Mouse (Mus musculus) lung, embryonic 16.5 days (tissue): ENCODE data around the gene Irf2. TPM values are rescaled to one million over a fixed set of nuclear protein-coding genes. Genes with fewer than 3 reads are reported as not detected.
A peak's percentile ranks its signal among the peaks of the same experiment; 100 is the strongest.

Experiments used
- ATAC-seq: fragments of 200-750 bp; cut with Nextera tagmentation; 2 replicates; pipeline ENCODE4 v1.8.0; 2017; ENCODE audit warnings: low read depth, mild to moderate bottlenecking, moderate library complexity
- H3K27ac ChIP-seq: fragments of 300-500 bp; sonication (generic); 2 replicates; pipeline ENCODE4 v1.5.1; 2014; ENCODE audit warnings: mild to moderate bottlenecking, control low read depth, low read length
- H3K27me3 ChIP-seq: fragments of 300-500 bp; sonication (generic); 2 replicates; pipeline ENCODE4 v1.6.1; 2014; ENCODE audit warnings: low read depth, low read length, mixed read lengths; ENCODE audit not compliant: control insufficient read depth, insufficient read depth
- H3K36me3 ChIP-seq: fragments of 300-500 bp; sonication (generic); 2 replicates; pipeline ENCODE4 v1.6.1; 2014; ENCODE audit warnings: low read length; ENCODE audit not compliant: control insufficient read depth, insufficient read depth
- H3K4me1 ChIP-seq: fragments of 300-500 bp; sonication (generic); replicated peaks from 2 replicates; pipeline ENCODE4 v1.6.1; 2014; ENCODE audit warnings: low read length, mixed read lengths; ENCODE audit not compliant: control insufficient read depth, insufficient read depth
- H3K4me2 ChIP-seq: fragments of 300-500 bp; sonication (generic); 2 replicates; pipeline ENCODE4 v1.6.1; 2014; ENCODE audit warnings: low read depth, low read length, control low read depth
- H3K4me3 ChIP-seq: fragments of 300-500 bp; sonication (generic); 2 replicates; pipeline ENCODE4 v1.5.1; 2014; ENCODE audit warnings: mild to moderate bottlenecking, low read length, control low read depth
- H3K9ac ChIP-seq: fragments of 300-500 bp; sonication (generic); 2 replicates; pipeline ENCODE4 v1.6.1; 2014; ENCODE audit warnings: low read length, control low read depth
- H3K9me3 ChIP-seq: fragments of 300-500 bp; sonication (generic); 2 replicates; pipeline ENCODE4 v1.6.1; 2016; ENCODE audit warnings: low read length; ENCODE audit not compliant: control insufficient read depth
- WGBS: fragments of 180-500 bp; shearing (Covaris S2); extraction: QIAGEN DNeasy Blood & Tissue Kit; methylation state at CpG from one replicate; pipeline ENCODE4 v1.1.7; 2014; 5-methylcytosine and 5-hydroxymethylcytosine counted together
- polyA plus RNA-seq: library from polyadenylated mRNA; unstranded; fragments of >200 nt; fragmentation: Nextera tagmentation; extraction: Ambion mirVana; gene quantifications from 2 replicates; pipeline ENCODE4 v1.2.1, GENCODE M21; 2015

The Irf2 gene
- polyA plus RNA-seq, 1 experiment from 2014 or later, result 38.3 TPM

DNA sequence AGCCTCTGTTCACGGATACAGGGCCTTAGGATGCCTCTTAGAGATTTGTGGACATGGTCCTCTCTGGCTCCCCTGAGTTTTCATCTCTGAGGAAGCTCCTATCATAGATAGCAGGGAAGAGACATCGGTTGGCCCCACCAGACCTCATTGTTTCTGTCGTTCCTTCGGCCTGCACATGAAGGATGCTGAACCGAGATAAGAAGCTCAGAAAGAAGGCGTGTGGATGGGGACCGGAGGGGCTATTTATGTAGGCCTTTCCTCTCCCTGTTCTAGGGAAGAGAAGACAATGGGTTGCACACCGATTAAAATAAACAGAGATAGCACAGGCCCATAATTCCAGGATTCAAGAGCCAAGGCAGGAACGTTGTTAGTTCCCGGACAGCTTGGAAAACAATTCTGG, 2.1 kb upstream of the Irf2 start:
- no peak overlapping the region for H3K27ac ChIP-seq
- ATAC-seq, result no peak
- no peaks in the 10 kb centered on the region; the same call in 1 of the 2 replicates for H3K36me3 ChIP-seq
- H3K9ac ChIP-seq, result no peak overlapping the region
- H3K4me1 ChIP-seq, result peaks cover 14% of the 10 kb centered on the region
- H3K4me2 ChIP-seq, result no peak overlapping the region
- 67% methylated on average over 10 of the region's 10 CpGs for WGBS
- peaks cover 6% of the 10 kb centered on the region for H3K9me3 ChIP-seq
- no peaks in the 10 kb centered on the region for H3K27me3 ChIP-seq
- H3K4me3 ChIP-seq, result no peak overlapping the region

GRCm38 (mm10) chr8:46737907-46738306, 1.6 kb upstream of the Irf2 start:
- peaks cover 6% of the 10 kb centered on the region for H3K9me3 ChIP-seq
- no peak for ATAC-seq
- no peak overlapping the region for H3K9ac ChIP-seq
- H3K27ac ChIP-seq, result peak overlapping the region; percentile 97
- no peaks in the 10 kb centered on the region for H3K27me3 ChIP-seq
- no peaks in the 10 kb centered on the region; the same call in 1 of the 2 replicates for H3K36me3 ChIP-seq
- H3K4me1 ChIP-seq, result peaks cover 15% of the 10 kb centered on the region
- 45% methylated on average over 3 of the region's 3 CpGs for WGBS
- peak overlapping the region; percentile 60 for H3K4me2 ChIP-seq
- H3K4me3 ChIP-seq, result peak overlapping the region; percentile 86

DNA sequence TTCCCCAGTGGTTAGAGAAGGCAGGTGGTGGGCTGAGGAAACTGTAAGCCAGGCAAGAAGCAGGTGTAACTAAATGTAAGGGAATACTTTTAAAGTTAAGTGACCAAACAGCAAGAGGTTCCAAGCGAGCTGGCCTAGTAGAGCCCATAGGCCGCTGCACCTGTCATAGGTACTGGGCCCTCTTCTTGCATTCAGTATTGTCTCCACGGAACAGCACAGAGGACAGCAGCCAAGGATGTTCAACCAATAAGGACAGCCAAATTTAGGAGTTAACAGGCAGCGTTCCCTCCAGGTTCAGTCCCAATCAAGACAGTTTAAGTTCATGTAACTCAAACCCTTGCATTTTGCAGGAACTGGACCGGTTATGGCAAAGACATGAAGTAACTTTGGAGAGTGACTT, 931 bp upstream of the Irf2 start:
- ATAC-seq, result no peak
- no peaks in the 10 kb centered on the region for H3K27me3 ChIP-seq
- 32% methylated on average over 5 of the region's 5 CpGs for WGBS
- peak overlapping the region; percentile 86 for H3K4me3 ChIP-seq
- peak overlapping the region; percentile 97 for H3K27ac ChIP-seq
- peak overlapping the region; percentile 60 for H3K4me2 ChIP-seq
- peaks cover 18% of the 10 kb centered on the region for H3K4me1 ChIP-seq
- H3K9me3 ChIP-seq, result peaks cover 6% of the 10 kb centered on the region
- no peaks in the 10 kb centered on the region; the same call in 1 of the 2 replicates for H3K36me3 ChIP-seq
- peak overlapping the region; percentile 99 for H3K9ac ChIP-seq

GRCm38 (mm10) chr8:46739956-46740512, 502 bp downstream of the Irf2 start:
- Histone ChIP-seq H3K36me3 (no peaks in the 10 kb centered on the region; the same call in 1 of the 2 replicates), H3K4me1 (peaks cover 18% of the 10 kb centered on the region), H3K4me3 (peak overlapping the region; percentile 86), H3K27me3 (no peaks in the 10 kb centered on the region), H3K9me3 (peaks cover 6% of the 10 kb centered on the region), H3K4me2 (peak overlapping the region; percentile 65), H3K27ac (peak overlapping the region; percentile 95), H3K9ac (peak overlapping the region; percentile 99)
- under 1% methylated on average over 22 of the region's 22 CpGs for WGBS
- peak; percentile 9; the same call in 1 of the 2 replicates for ATAC-seq

- Histone ChIP-seq H3K27me3 (no peaks in the 10 kb centered on the region), H3K36me3 (no peaks in the 10 kb centered on the region; the same call in 1 of the 2 replicates), H3K27ac (peak overlapping the region; percentile 95), H3K4me3 (peak overlapping the region; percentile 86), H3K4me1 (peaks cover 18% of the 10 kb centered on the region), H3K9me3 (peaks cover 6% of the 10 kb centered on the region), H3K9ac (peak overlapping the region; percentile 99), H3K4me2 (peak overlapping the region; percentile 65)
- peak; percentile 66 for ATAC-seq
- WGBS, result under 1% methylated on average over 85 of the region's 97 CpGs
Observed at GRCm38 (mm10) chr8:46740513-46741280, 1.2 kb downstream of the Irf2 start.

- Histone ChIP-seq H3K9ac (peak overlapping the region; percentile 99), H3K4me1 (peaks cover 21% of the 10 kb centered on the region), H3K36me3 (no peaks in the 10 kb centered on the region; the same call in 1 of the 2 replicates), H3K27ac (peak overlapping the region; percentile 95), H3K9me3 (peaks cover 6% of the 10 kb centered on the region), H3K4me2 (peak overlapping the region; percentile 65), H3K27me3 (no peaks in the 10 kb centered on the region), H3K4me3 (peak overlapping the region; percentile 86)
- 0% methylated on average over 24 of the region's 28 CpGs for WGBS
- no peak; the same call in 1 of the 2 replicates for ATAC-seq
Observed at GRCm38 (mm10) chr8:46741281-46741791, 1.8 kb downstream of the Irf2 start.

DNA sequence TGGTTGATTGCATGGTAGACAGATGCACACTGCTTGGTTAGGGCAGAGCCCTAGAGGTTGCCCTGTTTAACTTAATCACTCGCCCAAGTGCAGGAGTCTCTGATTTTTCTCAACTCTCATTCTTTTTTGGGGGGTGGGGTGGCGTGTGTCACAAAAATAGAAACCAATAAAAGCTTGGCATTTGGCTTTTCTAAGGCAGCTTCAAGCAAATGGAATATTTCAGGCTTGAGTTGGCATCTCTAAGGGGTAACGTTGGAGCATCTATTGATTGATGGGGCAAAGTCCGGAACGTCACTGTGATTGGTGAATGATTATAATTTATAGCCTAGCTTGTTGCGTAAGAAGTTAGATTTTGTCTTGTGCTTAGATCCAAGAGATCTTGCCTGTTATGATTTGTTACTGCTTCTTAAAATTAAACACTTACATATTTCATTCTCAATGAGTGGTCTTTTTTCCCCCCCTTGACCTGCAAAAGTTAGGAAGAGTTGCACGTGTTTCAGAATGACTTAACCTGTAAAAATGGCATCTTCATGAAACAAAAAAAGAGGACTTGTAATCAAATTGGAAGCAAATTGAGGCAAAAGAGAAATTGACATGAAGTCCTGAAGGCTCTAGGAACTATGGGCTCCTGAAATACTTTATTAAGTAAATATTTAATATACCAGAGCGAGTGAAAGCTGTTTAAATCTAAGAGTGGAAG, 2.6 kb downstream of the Irf2 start:
- Histone ChIP-seq H3K9me3 (no peaks in the 10 kb centered on the region), H3K9ac (peak overlapping the region; percentile 99), H3K27ac (peak overlapping the region; percentile 95), H3K4me1 (peaks cover 28% of the 10 kb centered on the region), H3K4me3 (peak overlapping the region; percentile 86), H3K27me3 (no peaks in the 10 kb centered on the region), H3K4me2 (peak overlapping the region; percentile 65), H3K36me3 (no peaks in the 10 kb centered on the region)
- no peak for ATAC-seq
- 37% methylated on average over 8 of the region's 8 CpGs for WGBS

DNA sequence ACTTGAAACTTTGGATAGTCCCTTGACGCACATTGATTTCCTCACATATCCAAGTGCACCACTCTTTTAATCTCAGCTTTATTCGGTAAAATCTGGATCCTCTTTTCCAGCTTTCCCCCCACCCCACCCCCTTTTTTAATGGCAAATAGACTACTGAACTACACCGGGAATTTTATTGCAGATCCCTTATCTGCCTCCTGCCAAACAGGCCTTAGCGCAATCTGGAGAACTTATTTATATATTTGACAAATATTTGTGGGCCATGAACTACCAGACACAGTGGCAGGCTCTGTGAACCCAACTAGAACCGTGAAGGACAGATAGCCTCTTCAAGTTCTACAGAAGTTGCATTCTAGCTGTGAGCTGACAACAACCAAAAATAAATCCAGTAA, 3.2 kb downstream of the Irf2 start:
- no peak overlapping the region for H3K9ac ChIP-seq
- H3K36me3 ChIP-seq, result no peaks in the 10 kb centered on the region
- H3K4me2 ChIP-seq, result peak overlapping the region; percentile 1; the same call in 1 of the 2 replicates
- H3K9me3 ChIP-seq, result no peaks in the 10 kb centered on the region
- ATAC-seq, result no peak
- WGBS, result 24% methylated on average over 5 of the region's 5 CpGs
- no peaks in the 10 kb centered on the region for H3K27me3 ChIP-seq
- peak overlapping the region; percentile 81 for H3K27ac ChIP-seq
- H3K4me3 ChIP-seq, result no peak overlapping the region
- peaks cover 32% of the 10 kb centered on the region for H3K4me1 ChIP-seq

GRCm38 (mm10) chr8:46745464-46745863, 5.9 kb downstream of the Irf2 start:
- Histone ChIP-seq H3K4me1 (peaks cover 32% of the 10 kb centered on the region), H3K4me3 (no peak overlapping the region), H3K4me2 (no peak overlapping the region), H3K36me3 (no peaks in the 10 kb centered on the region), H3K27me3 (no peaks in the 10 kb centered on the region), H3K9me3 (no peaks in the 10 kb centered on the region), H3K27ac (no peak overlapping the region), H3K9ac (no peak overlapping the region)
- 89% methylated on average over 1 of the region's 1 CpGs for WGBS
- ATAC-seq, result no peak
